Mouse (Mus musculus): Measurements from ENCODE around the gene Gm36079. TPM values are rescaled to one million over a fixed set of nuclear protein-coding genes. Genes with fewer than 3 reads are reported as not detected.
"Not testable (repeated sequence)": the region's sequence is repeated elsewhere in the genome, so short reads cannot be mapped to it uniquely, and the experiment has no call there.

Gm36079 gene
- polyA plus RNA-seq, 1 experiment from 2014 or later = not detected

DNA sequence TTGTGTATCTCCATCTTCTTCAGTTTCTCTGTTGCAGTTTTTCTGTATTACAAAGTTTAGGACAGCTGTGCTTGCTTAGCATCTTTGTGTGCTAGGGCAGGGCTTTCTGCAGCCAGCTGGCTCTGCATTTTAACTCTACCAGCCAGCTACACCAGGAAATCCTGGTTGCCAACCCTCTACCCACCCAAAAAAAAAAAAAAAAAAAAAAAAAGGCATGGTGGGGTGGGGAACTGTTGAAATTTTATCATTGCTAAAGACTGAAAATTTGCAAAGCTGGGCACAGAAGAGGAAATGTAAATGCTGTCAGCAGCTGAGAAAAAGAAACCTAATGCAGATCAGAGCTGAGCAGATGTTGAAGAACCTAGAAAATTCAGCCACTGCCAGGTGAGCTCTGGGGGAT lies 16.7 kb downstream of the Gm36079 start:
- not testable (repeated sequence) for H3K9me3 ChIP-seq; DNase-seq (ENCODE audit: low spot score); H3K27me3 ChIP-seq (replicated peaks; ENCODE audit: low read depth, poor library complexity, severe bottlenecking); H3K4me3 ChIP-seq; H3K36me3 ChIP-seq (replicated peaks); H3K4me1 ChIP-seq; H3K27ac ChIP-seq (replicated peaks)

DNA sequence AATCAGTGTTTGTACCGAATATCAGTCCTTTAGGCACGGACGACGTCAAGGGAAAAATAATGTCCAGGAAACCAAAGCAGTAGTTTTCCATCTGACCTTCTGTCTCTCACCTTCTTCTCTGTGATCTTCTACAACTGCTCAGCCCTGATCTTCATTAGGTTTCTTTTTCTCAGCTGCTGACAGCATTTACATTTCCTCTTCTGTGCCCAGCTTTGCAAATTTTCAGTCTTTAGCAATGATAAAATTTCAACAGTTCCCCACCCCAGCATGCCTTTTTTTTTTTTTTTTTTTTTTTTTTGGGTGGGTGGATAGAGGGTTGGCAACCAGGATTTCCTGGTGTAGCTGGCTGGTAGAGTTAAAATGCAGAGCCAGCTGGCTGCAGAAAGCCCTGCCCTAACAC lies 27.6 kb downstream of the Gm36079 start:
- not testable (repeated sequence) for H3K27ac ChIP-seq (replicated peaks); H3K4me1 ChIP-seq; DNase-seq (ENCODE audit: low spot score); H3K4me3 ChIP-seq; H3K27me3 ChIP-seq (replicated peaks; ENCODE audit: low read depth, poor library complexity, severe bottlenecking); H3K9me3 ChIP-seq; H3K36me3 ChIP-seq (replicated peaks)
- WGBS = no CpG with 5 or more reads among the region's 4 CpGs

DNA sequence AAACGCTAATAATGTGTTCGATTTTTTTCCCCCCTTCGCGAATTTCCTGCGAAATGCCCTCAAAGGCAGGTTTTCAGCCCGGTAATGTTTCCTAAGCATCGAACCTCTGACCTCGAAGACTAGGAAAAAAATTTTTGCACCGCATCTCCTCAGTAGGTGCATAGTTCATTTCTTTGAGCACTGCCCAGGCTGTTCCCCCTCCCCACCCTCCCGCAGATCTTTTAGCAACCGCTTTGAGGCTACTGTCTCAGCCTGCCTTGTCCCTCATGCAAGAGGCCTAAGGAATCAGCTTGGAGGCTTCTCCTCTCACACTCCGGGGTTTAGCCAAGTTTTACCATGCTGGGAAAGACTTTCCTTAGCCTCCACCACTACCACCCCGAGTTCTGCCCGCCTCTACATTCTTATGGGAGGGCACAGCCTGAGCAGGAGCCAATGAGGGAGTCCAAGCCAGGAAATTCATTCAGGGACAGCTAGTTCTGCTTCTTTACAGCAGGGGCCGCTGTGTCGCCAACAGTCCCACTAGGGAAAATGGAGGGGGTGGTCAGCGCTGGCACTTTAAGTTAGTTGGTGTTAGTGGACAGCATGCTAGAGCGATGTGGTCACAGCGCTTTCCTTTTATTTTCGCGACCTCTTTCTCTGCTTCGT lies 28.2 kb downstream of the Gm36079 start:
- H3K27me3 ChIP-seq (replicated peaks; ENCODE audit: low read depth, poor library complexity, severe bottlenecking); H3K27ac ChIP-seq (replicated peaks); H3K9me3 ChIP-seq; H3K4me3 ChIP-seq; H3K4me1 ChIP-seq; H3K36me3 ChIP-seq (replicated peaks); DNase-seq (ENCODE audit: low spot score): not testable (repeated sequence)
- no CpG with 5 or more reads among the region's 22 CpGs for WGBS

DNA sequence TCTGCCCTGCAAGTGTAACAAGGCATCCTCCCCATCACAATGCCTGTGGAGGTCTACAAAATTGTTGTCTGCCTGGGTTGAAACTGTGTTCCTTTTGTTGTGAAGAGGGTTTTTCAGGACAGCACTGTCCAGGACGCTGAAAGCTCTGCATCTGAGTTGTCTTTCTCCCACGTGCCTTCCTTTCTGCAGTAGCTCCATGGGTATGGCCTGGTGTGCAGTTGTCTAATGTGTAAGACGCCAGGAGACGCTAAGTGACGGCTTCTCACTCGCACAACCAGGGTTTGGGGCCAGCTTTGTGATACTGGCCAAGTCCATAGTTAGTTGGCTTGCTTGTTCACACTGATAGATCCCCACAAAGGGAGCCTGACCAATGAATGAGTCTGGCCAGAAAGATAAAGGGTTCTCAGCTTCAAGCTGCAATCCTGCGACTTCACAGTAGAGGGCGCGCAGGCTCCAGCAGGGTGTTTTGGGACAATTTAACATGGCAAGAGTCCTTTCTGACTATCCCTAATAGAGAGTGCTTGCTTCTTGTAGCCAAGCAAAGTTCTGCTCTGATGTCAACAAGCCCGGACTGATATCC lies 34.8 kb downstream of the Gm36079 start:
- not testable (repeated sequence) for H3K27me3 ChIP-seq (replicated peaks; ENCODE audit: low read depth, poor library complexity, severe bottlenecking); DNase-seq (ENCODE audit: low spot score); H3K36me3 ChIP-seq (replicated peaks); H3K4me3 ChIP-seq; H3K9me3 ChIP-seq; H3K27ac ChIP-seq (replicated peaks); H3K4me1 ChIP-seq
- WGBS = no CpG with 5 or more reads among the region's 10 CpGs

DNA sequence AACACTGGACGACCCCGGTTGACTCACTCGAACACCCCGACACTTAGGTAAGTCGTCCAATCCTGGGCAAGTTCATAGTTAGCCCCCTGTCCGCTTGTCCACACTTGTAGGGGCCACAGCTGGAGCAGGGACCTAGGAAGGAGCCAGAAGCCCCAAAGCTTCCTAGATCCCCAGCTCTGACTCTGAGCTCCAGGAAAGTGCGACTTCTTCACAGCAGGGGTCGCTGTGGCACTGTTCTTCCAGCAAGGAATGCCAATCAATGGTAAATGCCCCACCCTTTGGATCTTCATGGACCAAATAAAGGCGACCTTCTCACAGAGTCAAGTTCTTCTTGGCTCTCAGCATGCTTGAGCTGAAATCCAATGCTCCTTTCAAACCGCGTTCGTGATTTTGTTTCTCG lies 35.5 kb downstream of the Gm36079 start:
- not testable (repeated sequence) for H3K27me3 ChIP-seq (replicated peaks; ENCODE audit: low read depth, poor library complexity, severe bottlenecking); DNase-seq (ENCODE audit: low spot score); H3K4me3 ChIP-seq; H3K4me1 ChIP-seq; H3K9me3 ChIP-seq; H3K27ac ChIP-seq (replicated peaks); H3K36me3 ChIP-seq (replicated peaks)
- no CpG with 5 or more reads among the region's 13 CpGs for WGBS

Other genes starting within 250 kb of the Gm36079 start
- 40.8 and 45.1 TPM in 2 replicates for gene Zfp131, start 236.1 kb downstream of the Gm36079 start, polyA plus RNA-seq (2016; fragmentation: Nextera tagmentation; extraction: Ambion mirVana)
- not detected in 2 replicates for gene AF067063, start 196.8 kb downstream of the Gm36079 start, polyA plus RNA-seq (2016; fragmentation: Nextera tagmentation; extraction: Ambion mirVana)
- not detected in 2 replicates for gene D13Ertd608e, start 191.0 kb downstream of the Gm36079 start, polyA plus RNA-seq (2016; fragmentation: Nextera tagmentation; extraction: Ambion mirVana)
- gene Tcstv1, start 132.2 kb downstream of the Gm36079 start, polyA plus RNA-seq (2016; fragmentation: Nextera tagmentation; extraction: Ambion mirVana) = not detected in 2 replicates
- not detected in 2 replicates for gene Gm21761, start 97.7 kb downstream of the Gm36079 start, polyA plus RNA-seq (2016; fragmentation: Nextera tagmentation; extraction: Ambion mirVana)
- gene B020031M17Rik, start 76.2 kb downstream of the Gm36079 start, polyA plus RNA-seq (2016; fragmentation: Nextera tagmentation; extraction: Ambion mirVana) = not detected in 2 replicates
- not detected in 2 replicates for gene Gm21188, start 25.2 kb upstream of the Gm36079 start, polyA plus RNA-seq (2016; fragmentation: Nextera tagmentation; extraction: Ambion mirVana)
- not detected in 2 replicates for gene Gm20767, start 113.2 kb upstream of the Gm36079 start, polyA plus RNA-seq (2016; fragmentation: Nextera tagmentation; extraction: Ambion mirVana)
- not detected in 2 replicates for gene Gm21818, start 145.4 kb upstream of the Gm36079 start, polyA plus RNA-seq (2016; fragmentation: Nextera tagmentation; extraction: Ambion mirVana)
- not detected in 2 replicates for gene Gm21762, start 188.9 kb upstream of the Gm36079 start, polyA plus RNA-seq (2016; fragmentation: Nextera tagmentation; extraction: Ambion mirVana)
- not detected in 2 replicates for gene Gm21731, start 212.1 kb upstream of the Gm36079 start, polyA plus RNA-seq (2016; fragmentation: Nextera tagmentation; extraction: Ambion mirVana)
- not detected in 2 replicates for gene AF067061, start 236.1 kb upstream of the Gm36079 start, polyA plus RNA-seq (2016; fragmentation: Nextera tagmentation; extraction: Ambion mirVana)